Mouse (Mus musculus) heart, embryonic 11.5 days (tissue): Measurements from ENCODE around the gene Lypd6b. TPM values are rescaled to one million over a fixed set of nuclear protein-coding genes. Genes with fewer than 3 reads are reported as not detected.
A peak's percentile ranks its signal among the peaks of the same experiment; 100 is the strongest.

Source experiments
- ATAC-seq: fragments of 200-750 bp; cut with Nextera tagmentation; replicated peaks from 2 replicates; pipeline ENCODE4 v1.8.0; 2017; ENCODE audit warnings: moderate library complexity; ENCODE audit not compliant: insufficient number of reproducible peaks, low FRiP score, low TSS enrichment
- H3K27ac ChIP-seq: fragments of 300-500 bp; sonication (generic); 2 replicates; pipeline ENCODE4 v1.5.1; 2014; ENCODE audit warnings: mild to moderate bottlenecking, low read depth, low read length
- H3K27me3 ChIP-seq: fragments of 300-500 bp; sonication (generic); 2 replicates; pipeline ENCODE4 v1.6.1; 2014; ENCODE audit warnings: mild to moderate bottlenecking, low read length, mixed read lengths; ENCODE audit not compliant: control insufficient read depth, insufficient read depth
- H3K36me3 ChIP-seq: fragments of 300-500 bp; sonication (generic); 2 replicates; pipeline ENCODE4 v1.6.1; 2014; ENCODE audit warnings: mild to moderate bottlenecking, low read length, moderate library complexity, mixed read lengths; ENCODE audit not compliant: control insufficient read depth, insufficient read depth
- H3K4me1 ChIP-seq: fragments of 300-500 bp; sonication (generic); 2 replicates; pipeline ENCODE4 v1.6.1; 2014; ENCODE audit warnings: low read length; ENCODE audit not compliant: control insufficient read depth, insufficient read depth
- H3K4me2 ChIP-seq: fragments of 300-500 bp; sonication (generic); 2 replicates; pipeline ENCODE4 v1.6.1; 2014; ENCODE audit warnings: mild to moderate bottlenecking, moderate library complexity
- H3K4me3 ChIP-seq: fragments of 300-500 bp; sonication (generic); 2 replicates; pipeline ENCODE4 v1.5.1; 2014; ENCODE audit warnings: low read depth, low read length
- H3K9ac ChIP-seq: fragments of 300-500 bp; sonication (generic); 2 replicates; pipeline ENCODE4 v1.6.1; 2014; ENCODE audit warnings: mild to moderate bottlenecking, low read depth, low read length, moderate library complexity
- H3K9me3 ChIP-seq: fragments of 300-500 bp; sonication (generic); replicated peaks from 2 replicates; pipeline ENCODE4 v1.6.1; 2016; ENCODE audit warnings: low read length; ENCODE audit not compliant: control insufficient read depth
- WGBS: fragments of 180-500 bp; shearing (Covaris S2); extraction: QIAGEN DNeasy Blood & Tissue Kit; methylation state at CpG from one replicate; pipeline ENCODE4 v1.1.7; 2014; ENCODE audit not compliant: insufficient replicate concordance; 5-methylcytosine and 5-hydroxymethylcytosine counted together
- polyA plus RNA-seq: library from polyadenylated mRNA; unstranded; fragments of >200 nt; fragmentation: Nextera tagmentation; extraction: Ambion mirVana; gene quantifications from 2 replicates; pipeline ENCODE4 v1.2.1, GENCODE M21; 2014

Lypd6b gene
- 1.3 and 1.9 TPM in 2 replicates for polyA plus RNA-seq

- H3K4me2 ChIP-seq: peak within 1 kb of the TSS; percentile 99
- H3K9ac ChIP-seq: peak within 1 kb of the TSS; percentile 70
- 0 out of 2 replicates have a peak, but pooled peaks have one; percentile 23 for ATAC-seq
- H3K27ac ChIP-seq: no peak within 1 kb of the TSS
- H3K4me1 ChIP-seq: peaks cover 2% of the 10 kb centered on the region; the same call in 1 of the 2 replicates
- under 1% methylated on average over 64 of the region's 79 CpGs for WGBS
- H3K4me3 ChIP-seq: peak within 1 kb of the TSS; percentile 69
- peaks cover 36% of the 10 kb centered on the region for H3K27me3 ChIP-seq
- no peaks in the 10 kb centered on the region for H3K36me3 ChIP-seq
- H3K9me3 ChIP-seq: no peaks in the 10 kb centered on the region
Observed at GRCm38 (mm10) chr2:49787376-49788050, at the start of gene Lypd6b. Gene Lypd6b, plus strand, starts transcription at chr2:49787688.

GRCm38 (mm10) chr2:49739046-49739445 is 48.4 kb upstream of the Lypd6b start:
- WGBS: 76% methylated on average over 5 of the region's 5 CpGs
- H3K36me3 ChIP-seq: no peaks in the 10 kb centered on the region
- H3K4me2 ChIP-seq: no peak overlapping the region
- H3K9ac ChIP-seq: no peak overlapping the region
- no peak overlapping the region for H3K27ac ChIP-seq
- no peak for ATAC-seq
- H3K9me3 ChIP-seq: no peaks in the 10 kb centered on the region
- no peak overlapping the region for H3K4me3 ChIP-seq
- no peaks in the 10 kb centered on the region; the same call in 1 of the 2 replicates for H3K4me1 ChIP-seq
- no peaks in the 10 kb centered on the region for H3K27me3 ChIP-seq

GRCm38 (mm10) chr2:49741026-49741425 is 46.5 kb upstream of the Lypd6b start:
- H3K4me3 ChIP-seq: no peak overlapping the region
- no peak overlapping the region for H3K4me2 ChIP-seq
- no peaks in the 10 kb centered on the region for H3K36me3 ChIP-seq
- WGBS: 62% methylated on average over 6 of the region's 6 CpGs
- no peaks in the 10 kb centered on the region for H3K27me3 ChIP-seq
- no peaks in the 10 kb centered on the region for H3K9me3 ChIP-seq
- peaks cover 15% of the 10 kb centered on the region for H3K4me1 ChIP-seq
- H3K27ac ChIP-seq: no peak overlapping the region
- no peak for ATAC-seq
- H3K9ac ChIP-seq: no peak overlapping the region

GRCm38 (mm10) chr2:49741895-49742734 is 45.4 kb upstream of the Lypd6b start:
- H3K36me3 ChIP-seq: no peaks in the 10 kb centered on the region
- H3K27ac ChIP-seq: no peak overlapping the region
- no peak for ATAC-seq
- WGBS: 70% methylated on average over 16 of the region's 16 CpGs
- no peak overlapping the region for H3K4me3 ChIP-seq
- H3K4me1 ChIP-seq: peaks cover 15% of the 10 kb centered on the region
- no peak overlapping the region for H3K9ac ChIP-seq
- no peaks in the 10 kb centered on the region for H3K9me3 ChIP-seq
- no peaks in the 10 kb centered on the region for H3K27me3 ChIP-seq
- H3K4me2 ChIP-seq: no peak overlapping the region

- Histone ChIP-seq H3K36me3 (no peaks in the 10 kb centered on the region), H3K27me3 (no peaks in the 10 kb centered on the region), H3K4me1 (peaks cover 15% of the 10 kb centered on the region), H3K27ac (no peak overlapping the region), H3K9ac (no peak overlapping the region), H3K9me3 (no peaks in the 10 kb centered on the region), H3K4me2 (no peak overlapping the region), H3K4me3 (no peak overlapping the region)
- ATAC-seq: no peak
- 78% methylated on average over 4 of the region's 4 CpGs for WGBS
Observed at GRCm38 (mm10) chr2:49742919-49743318, 44.6 kb upstream of the Lypd6b start.

GRCm38 (mm10) chr2:49743775-49744174 is 43.7 kb upstream of the Lypd6b start:
- Histone ChIP-seq H3K27ac (no peak overlapping the region), H3K27me3 (no peaks in the 10 kb centered on the region), H3K4me3 (no peak overlapping the region), H3K9me3 (no peaks in the 10 kb centered on the region), H3K36me3 (no peaks in the 10 kb centered on the region), H3K9ac (no peak overlapping the region), H3K4me2 (no peak overlapping the region), H3K4me1 (peaks cover 15% of the 10 kb centered on the region)
- no peak for ATAC-seq
- WGBS: 76% methylated on average over 6 of the region's 6 CpGs

GRCm38 (mm10) chr2:49744251-49745093 is 43.0 kb upstream of the Lypd6b start:
- Histone ChIP-seq H3K4me2 (no peak overlapping the region), H3K9me3 (no peaks in the 10 kb centered on the region), H3K36me3 (no peaks in the 10 kb centered on the region), H3K9ac (no peak overlapping the region), H3K27me3 (no peaks in the 10 kb centered on the region), H3K27ac (no peak overlapping the region), H3K4me3 (no peak overlapping the region), H3K4me1 (peaks cover 15% of the 10 kb centered on the region)
- 45% methylated on average over 11 of the region's 11 CpGs for WGBS
- ATAC-seq: no peak; the same call in 1 of the 2 replicates

GRCm38 (mm10) chr2:49745094-49745781 is 42.2 kb upstream of the Lypd6b start:
- Histone ChIP-seq H3K4me1 (peaks cover 22% of the 10 kb centered on the region), H3K27me3 (no peaks in the 10 kb centered on the region), H3K36me3 (no peaks in the 10 kb centered on the region), H3K9ac (no peak overlapping the region), H3K9me3 (no peaks in the 10 kb centered on the region), H3K4me2 (0 out of 2 replicates have a peak overlapping the region, but pooled peaks have one; percentile 23), H3K27ac (no peak overlapping the region), H3K4me3 (no peak overlapping the region)
- WGBS: 42% methylated on average over 14 of the region's 14 CpGs
- no peak; the same call in 1 of the 2 replicates for ATAC-seq
